Mouse (Mus musculus): ENCODE data around the gene Ston2. TPM values are rescaled to one million over a fixed set of nuclear protein-coding genes. Genes with fewer than 3 reads are reported as not detected.

The Ston2 gene
- total RNA-seq (2022), result 10 to 100 TPM; 30.8 to 32.6 (median 32.0) TPM

DNA sequence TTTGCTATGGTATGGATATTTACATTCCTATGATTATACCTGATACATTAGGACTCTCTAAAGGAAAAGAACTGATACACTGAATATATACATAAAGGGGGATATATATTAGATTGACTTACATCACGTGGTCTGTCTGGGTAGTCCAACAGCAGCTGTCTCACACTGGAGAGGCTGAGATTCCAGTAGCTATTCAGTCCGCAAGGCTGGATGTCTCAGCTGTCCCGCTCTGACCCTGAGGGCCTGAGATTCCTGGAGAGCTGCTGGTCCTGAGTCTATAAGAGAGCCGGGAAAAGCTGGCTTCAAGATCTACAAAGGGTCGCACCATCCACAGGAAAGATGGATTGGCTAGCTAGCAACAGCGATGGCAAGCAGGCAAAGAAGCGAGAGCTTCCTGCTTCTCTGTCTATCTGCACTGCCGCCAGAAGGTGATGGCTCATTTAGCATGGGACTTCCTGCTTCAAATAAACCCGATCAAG, at the start of gene Ston2:
Ston2 (minus strand) TSS at position 429 of the 479 bp plus-strand sequence.
- DNase-seq (ENCODE audit: low spot score in 2 of 2), result no peak

DNA sequence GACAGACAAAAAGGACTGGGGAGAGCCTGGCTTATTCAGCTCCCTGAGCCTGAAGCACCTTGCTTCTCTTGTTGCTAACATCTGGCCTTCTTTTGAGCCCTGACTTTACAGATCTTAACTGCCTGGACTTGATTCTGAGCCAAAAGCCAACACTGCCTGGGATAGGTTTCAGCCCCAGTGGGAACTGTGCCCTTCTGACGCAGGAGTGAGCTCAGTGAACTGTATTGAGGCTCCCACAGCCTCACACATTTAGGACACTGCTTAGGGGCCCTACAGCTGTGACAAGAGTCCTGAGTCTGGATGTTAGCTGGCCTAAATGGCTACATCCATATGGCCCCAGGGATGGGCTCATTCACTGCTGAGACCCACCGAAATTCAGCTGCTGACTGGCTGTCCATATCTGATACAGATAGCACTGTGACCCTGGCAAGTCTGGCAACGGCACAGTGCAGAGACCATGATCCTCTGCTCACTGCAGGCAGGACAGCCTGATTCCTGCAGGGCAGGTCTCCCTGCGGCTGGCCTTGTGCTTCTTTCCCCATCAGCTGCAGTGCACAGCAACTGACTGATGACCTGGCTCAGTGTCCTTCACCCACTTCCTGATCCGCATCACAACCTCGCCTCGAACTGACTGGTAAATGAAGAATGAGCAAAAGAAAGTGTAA, 49.3 kb upstream of the Ston2 start:
- DNase-seq (ENCODE audit: low spot score in 2 of 2), result no peak

DNA sequence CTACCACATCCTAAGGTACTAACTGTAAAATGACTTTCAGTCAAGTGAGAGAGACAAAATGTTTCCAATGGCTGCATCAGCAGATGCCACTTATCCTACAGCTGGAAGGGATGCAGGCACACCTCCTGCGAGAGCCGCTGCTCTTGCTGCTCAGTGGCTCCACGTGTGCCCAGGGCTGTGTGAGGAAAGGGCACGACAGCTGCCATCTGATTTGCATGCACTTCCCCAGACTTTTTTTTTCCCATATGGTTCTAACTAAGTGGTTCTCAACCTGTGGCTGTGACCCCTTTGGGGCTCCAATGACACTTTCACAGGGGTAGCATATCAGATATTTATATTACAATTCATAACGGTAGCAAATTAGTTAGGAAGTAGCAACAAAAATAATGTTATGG, 45.7 kb upstream of the Ston2 start:
- no peak for DNase-seq (ENCODE audit: low spot score in 2 of 2)

DNA sequence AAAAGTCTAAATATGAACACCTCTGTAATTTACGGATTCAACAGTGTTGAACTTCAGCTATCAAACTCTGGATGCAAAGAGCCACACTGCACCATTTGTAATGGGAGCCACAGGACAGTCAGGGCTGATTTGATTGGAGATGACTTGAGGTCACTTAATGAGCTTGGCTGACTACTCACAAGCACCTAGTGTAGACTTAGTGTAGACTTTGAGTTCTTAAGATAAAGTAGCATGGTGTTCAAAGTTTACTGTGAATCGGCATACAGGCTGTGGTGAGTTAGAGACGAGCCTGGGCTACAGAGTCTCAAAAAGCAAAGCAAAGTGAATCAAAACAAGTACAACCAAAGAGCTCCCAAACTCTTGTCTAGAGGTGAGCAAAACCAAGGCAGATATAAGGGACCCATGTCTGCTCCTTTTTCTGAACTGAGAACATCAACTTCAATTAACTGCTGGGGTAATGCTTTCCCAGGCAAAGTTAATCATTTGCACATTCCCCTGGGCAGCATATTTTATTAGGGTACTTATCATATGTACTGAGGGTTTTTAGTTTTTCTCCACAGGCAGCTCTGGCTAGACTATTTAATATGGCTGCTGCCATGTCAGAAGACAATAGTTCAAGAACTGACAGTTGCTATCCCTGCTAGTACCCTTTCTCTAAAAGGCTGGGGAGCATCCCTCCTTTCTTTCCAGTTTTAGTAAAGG, 45.2 kb upstream of the Ston2 start:
- no peak for DNase-seq (ENCODE audit: low spot score in 2 of 2)

DNA sequence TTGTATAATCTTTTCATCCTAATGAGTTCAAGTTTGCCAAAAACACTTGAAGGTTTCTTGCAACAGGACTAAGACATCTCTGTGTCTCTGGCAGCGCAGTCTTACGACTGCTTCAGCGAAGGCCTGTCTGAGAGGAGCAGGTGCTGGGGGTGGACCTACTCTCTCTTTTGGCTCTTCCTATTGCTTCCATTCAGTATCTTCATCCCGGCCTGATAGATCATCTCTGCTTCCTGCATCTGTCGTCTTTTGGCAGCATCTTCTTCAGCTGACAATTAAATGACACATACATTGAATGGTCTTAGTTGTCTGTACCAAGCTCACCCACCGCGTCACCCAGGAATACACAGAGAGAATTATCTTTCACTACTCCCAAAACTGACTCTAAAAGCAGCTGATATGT, 43.2 kb upstream of the Ston2 start:
- DNase-seq (ENCODE audit: low spot score in 2 of 2), result no peak

DNA sequence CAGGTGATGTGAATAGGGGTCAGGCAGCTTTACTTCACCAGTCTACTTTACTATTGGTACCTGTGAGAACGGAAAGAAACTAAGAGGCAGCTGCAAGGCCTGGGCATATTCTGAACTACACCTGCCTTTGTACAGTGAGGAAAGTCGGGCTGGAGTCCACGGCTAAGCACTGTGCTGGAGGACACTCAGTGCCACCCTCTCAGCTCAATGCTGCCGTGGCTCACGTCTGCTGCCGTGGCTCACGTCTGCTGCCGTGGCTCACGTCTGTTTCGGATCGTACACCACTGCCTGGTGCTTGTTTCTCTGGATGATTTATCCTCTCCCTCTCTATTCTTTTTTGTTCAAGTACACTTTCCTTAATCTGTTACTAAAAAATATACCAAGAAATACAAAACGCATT, 32.3 kb upstream of the Ston2 start:
- DNase-seq (ENCODE audit: low spot score in 2 of 2), result no peak

DNA sequence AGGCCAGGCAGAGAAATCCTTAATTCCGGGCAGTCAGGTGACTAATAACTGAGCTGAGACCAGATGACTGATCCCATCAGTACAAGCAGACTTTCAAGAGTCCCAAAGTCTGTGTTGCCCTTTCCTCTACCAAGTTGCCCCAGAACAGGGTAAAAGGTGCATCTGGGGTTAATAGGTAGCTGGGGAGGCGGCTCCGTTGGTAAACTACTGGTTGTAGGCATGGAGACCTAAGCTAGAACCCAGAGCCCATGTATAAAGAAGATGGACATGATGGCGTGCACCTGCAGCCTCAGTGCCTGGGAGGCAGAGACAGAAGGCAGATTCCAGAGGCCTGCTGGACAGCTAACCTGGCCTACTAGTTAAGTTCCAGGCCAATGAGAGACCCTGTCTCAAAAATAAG, 30.5 kb upstream of the Ston2 start:
- no peak for DNase-seq (ENCODE audit: low spot score in 2 of 2)

DNA sequence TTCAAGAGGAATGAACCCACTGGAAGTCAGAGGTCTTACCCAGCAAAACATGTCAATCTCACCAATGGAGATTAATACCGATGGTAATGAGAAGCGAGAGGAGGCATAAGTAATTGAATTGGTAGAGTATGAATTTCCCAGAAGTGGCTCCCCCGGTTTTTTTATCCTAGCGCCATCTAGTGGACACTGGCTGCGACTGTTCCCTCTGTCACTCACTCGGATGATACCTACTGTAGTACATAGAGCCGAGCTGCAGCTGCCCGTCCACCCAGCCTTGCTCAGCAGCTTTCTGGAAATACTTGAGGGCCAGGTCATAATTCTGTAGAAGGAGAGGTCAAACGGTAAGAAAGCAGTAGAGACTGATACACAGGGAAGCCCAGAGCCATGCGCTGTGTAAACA, 27.8 kb upstream of the Ston2 start:
- peak; percentile 29 to 57 for DNase-seq (ENCODE audit: low spot score in 2 of 2)

DNA sequence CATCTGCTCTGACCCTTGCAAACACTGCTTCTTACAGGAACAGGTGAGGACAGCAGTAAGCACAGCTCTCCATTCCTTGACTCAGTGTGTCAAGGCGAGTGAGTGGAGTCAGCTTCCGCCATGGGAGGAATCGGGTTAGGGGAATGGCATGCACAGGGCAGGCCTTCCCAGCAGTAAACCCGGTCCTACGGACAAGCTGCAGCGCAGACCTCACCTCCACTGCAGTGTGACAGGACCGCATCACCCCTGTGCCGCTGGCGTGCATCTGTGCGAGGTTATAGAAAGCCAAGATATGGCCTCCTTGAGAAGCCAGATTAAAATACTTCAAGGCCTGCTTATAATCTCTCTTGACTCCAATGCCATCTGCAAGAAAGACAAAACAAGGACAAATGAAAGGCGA, 27.4 kb upstream of the Ston2 start:
- DNase-seq (ENCODE audit: low spot score in 2 of 2), result no peak

DNA sequence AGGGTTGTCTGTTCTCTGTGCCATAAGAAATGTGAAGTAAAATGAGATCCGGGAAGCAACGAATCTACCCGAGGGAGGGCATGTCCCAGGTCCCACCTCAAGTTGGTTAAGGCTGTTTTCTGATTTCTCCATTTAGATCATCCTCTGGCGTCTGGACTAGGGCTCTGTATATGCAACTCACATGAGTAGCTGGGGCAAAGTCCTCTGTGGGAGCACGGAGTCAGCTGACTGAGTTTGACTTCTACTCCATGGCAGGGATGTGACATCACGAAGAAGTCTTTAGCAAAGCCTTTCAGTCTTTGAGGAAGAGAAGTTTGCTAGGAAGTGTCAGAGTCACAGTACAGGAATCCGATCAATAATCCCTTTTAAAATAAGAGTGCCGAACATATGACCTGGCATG, 20.7 kb upstream of the Ston2 start:
- no peak for DNase-seq (ENCODE audit: low spot score in 2 of 2)

DNA sequence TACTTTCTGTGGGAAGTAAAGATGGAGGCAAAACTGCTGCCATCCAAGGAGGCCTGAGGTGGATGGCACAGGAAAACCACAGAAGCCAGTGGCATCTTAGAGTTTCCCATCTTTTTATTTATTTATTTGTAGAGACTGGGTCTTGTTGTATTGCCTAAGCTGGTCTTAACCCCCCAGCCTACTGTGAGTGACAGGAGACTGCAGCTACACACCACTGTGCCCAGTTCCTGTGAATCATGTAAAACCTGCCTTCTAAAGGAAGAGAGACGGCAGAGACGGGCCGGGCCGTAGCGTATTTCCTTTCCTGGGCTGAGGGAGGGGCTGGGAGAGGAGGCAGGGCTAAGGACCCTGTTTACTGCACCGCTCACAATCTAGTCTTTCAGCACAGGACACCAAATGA, 19.6 kb upstream of the Ston2 start:
- DNase-seq (ENCODE audit: low spot score in 2 of 2), result no peak

DNA sequence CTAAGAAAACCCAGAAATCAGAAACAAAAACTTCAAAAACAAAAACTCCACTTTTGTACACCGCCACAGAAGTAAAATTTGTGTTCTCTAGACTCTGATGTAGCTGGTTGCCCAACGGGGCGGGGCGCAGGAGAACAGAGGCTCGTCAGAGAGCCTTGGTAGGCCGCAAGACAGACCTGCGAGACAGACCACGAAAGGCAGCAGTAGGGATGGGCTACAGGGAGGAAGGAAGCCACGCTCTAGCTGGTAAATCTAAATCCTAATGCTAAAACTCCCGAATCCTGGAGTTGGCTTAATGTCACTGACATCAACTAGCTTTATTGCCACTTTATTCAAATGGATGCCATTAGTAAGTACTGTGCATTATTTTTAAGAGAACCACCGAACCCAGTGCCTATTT, 18.9 kb upstream of the Ston2 start:
- no peak for DNase-seq (ENCODE audit: low spot score in 2 of 2)

DNA sequence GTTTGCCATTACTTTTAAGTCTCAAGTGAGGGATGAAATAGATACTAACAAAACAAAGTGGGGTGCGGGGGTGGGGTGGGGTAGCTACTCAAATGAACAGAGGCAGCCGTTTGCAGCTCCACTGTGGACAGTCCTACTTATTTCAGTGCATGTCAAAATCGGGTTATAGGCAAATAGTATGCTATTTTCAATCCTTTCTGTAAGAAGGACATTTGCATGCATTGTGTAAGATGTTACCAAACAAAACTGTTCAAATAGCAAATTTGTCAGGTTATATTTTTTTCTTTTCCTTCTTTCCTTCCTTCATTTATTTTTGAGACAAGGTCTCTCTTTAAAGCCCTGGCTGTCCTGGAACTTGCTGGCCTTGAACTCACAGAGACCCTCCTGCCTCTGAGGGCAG, 16.1 kb upstream of the Ston2 start:
- DNase-seq (ENCODE audit: low spot score in 2 of 2), result no peak

DNA sequence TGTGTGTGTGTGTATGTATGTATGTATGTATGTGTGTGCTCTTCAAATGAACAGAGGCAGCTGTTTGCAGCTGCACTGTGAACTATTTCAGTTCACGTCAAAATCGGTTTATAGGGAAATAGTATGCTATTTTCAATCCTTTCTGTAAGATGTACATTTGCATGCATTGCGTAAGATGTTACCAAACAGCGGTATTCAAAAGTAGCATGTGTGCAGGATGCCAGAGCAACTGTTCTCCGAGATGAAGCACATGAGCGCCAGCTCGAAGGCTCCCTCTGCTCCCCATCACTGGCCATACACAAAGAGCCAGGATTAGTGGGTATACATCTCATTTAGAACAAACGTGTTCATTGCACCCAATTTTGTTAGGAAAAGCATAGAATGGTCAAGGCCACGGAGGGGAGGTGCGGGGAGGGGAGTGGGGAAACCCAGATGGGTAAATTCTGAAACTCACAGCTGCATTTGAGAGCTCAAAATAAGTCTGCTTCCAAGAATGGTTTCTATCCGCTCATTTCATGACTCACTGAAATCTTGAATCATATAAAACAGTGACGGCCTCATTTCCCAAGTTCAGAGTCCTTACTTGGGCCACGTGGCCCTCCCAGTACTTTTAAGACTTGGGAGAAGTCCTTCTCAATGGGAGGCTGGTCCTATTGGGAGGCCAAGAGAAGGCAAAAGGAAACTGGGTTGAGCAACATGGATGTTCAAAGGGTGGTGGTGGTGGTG, 15.2 kb upstream of the Ston2 start:
- DNase-seq (ENCODE audit: low spot score in 2 of 2), result peak in 1 of 2 experiments; percentile 48

DNA sequence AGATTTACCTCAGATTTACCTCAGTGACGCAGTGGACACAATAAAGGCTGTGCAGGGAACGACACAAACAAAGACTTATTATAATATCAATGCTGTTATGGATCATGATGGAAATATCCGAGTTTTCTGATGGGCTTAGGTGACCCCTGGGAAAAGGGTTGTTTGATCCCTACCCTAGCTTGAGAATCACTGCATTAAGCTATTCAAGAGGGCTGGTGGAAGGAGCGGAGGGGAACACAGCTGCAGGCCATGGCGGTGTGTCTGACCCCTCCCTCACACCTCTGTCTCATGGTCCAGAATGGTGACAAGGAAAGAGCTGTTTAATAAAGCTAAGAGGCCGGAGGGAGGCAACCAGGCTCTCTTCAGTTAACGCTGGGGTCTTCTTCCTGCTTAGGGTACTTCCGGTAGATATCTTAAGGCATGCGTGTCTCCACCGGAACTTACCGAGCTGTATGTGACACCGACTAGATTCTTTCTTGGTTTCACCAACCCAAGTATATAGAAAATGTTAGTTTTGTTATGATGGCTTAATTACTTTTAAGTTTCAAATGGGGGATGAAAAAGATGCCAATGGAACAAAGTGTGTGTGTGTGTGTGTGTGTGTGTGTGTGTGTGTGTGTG, 14.5 kb upstream of the Ston2 start:
- DNase-seq (ENCODE audit: low spot score in 2 of 2), result no peak

DNA sequence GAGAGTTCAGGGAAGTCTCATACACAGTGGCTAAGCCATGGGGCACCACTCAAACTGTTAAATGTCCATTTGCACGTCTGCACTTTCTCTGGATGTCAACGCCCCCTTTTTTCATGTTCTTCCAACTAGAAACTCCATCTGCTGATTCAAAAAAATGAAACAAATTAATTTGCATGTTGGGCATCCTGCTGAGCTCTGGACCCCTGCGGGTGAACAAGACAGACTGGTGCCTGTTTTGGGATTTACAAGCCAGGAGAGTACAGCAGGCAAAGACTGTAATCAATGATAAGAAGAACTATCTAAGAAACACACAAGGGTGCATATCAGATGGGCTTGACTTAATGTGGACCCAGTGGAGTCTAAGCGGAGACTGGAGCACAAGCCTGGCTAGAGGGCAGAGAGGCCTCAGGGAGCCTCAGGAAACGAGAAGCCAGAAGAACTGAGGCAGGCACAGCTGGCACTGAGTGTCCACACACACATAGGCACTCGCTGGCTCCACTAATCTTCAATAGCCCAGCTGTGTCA, 12.7 kb upstream of the Ston2 start:
- DNase-seq (ENCODE audit: low spot score in 2 of 2), result no peak

DNA sequence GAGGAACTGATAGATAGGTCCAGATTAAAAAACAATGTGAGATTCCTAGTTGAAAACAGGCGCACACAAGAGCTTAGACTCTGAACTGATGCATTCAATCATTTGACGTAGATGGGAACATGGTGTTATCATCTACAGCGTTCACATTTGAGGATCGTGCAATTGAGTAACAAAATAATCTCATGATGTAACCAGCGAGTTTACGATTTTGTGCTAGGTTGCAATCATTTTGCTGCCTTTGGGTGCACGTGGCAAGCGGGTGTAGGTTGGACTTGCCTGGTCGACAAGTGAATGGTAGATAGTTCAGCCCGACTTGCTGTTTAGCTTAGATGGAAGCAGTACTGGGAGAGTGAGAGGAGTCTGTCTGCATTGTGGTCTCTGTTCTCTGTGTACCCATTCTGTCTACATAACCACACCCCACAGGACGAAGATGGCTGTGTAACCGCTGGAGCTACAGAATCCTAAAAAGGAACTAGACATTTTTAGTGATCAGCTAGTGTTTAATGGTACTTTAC, 11.7 kb upstream of the Ston2 start:
- DNase-seq (ENCODE audit: low spot score in 2 of 2), result no peak

DNA sequence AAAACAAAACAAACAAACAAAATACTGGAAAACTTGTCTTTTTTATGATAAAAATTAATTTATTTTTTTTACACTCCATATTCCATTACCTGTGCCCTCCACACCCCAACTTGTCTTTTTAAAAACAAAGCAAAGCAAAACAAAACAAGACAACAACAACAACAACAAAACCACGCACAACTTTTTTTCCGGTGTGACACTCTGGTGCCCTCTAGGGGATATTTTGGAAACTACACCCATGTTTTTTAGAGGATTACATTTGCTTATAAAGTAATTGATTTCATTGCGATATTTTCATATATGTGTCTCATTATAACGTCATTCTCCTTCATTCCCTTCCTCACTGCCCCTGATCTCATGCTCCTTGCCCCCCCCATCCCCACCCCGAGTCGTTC, 11.2 kb upstream of the Ston2 start:
- no peak for DNase-seq (ENCODE audit: low spot score in 2 of 2)

DNA sequence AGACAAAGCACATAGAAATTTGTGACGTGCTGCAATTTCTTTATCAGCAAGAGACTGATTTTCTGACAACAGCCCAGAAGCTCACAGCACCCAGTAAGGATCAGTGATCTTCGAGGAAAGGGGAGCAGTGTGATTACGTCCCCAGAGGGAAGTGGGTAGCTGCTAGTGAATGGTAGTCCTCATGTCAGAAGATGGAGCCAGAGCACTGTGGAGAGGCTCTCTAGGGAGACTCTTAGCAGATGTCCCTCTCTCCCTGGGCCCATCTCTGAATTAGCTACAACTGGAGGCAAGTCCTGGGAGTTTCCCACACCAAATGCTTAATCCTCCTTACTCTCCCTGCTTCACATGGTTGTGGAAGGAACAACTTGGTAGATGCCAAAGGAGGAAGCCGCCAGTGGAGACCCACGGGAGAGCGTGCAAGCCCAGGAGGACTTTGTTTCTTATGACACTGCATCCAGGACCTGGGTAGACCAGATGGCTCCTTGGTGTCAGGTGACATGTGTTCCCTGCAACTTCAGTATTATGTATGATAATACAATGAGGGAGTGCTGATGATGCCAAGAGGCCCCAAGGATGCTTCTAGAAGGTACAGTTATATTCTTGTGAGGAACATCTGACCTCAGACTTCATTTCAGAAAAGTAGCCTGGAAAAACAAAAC, 10.7 kb upstream of the Ston2 start:
- no peak for DNase-seq (ENCODE audit: low spot score in 2 of 2)

DNA sequence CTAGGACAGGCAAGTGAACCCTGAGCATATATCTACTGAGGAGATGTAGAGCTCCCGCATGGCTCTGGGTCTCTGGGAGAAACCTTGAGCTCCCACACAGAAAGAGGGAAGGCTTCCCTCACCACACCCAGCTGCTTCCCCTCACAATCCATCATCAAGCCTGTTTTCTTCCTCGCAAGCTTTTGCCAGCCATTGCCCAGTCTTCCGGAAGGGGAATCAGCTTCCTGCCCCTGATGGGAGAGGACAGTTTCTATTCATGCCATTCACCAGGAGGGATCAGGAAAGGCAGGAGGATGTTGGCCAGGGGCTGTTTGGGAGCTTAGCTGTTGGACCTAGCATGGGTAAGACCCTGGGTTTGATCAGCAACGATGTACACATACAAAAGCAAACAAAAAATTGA, 8.6 kb upstream of the Ston2 start:
- no peak for DNase-seq (ENCODE audit: low spot score in 2 of 2)

DNA sequence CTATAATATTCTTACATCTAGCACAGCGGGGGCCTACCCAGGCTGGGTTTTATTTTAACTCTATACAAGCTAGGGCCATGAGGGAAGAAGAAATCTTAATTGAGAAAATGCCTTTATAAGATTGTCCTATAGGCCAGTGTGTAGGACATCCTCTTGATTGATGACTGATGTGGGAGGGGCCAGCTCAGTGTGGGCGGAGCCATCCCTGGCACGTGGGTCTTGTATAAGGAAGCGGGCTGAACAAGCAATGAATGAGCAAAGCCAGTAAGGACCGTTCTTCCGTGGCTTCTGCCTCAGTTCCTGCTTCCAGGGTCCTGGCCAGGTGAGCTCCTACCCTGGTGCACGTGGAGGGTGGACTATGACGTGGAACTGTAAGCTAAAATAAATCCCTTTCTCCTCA, 5.1 kb upstream of the Ston2 start:
- no peak for DNase-seq (ENCODE audit: low spot score in 2 of 2)
